ENCODE assay signal across 31 mouse cellular contexts in the genomic region with DNA sequence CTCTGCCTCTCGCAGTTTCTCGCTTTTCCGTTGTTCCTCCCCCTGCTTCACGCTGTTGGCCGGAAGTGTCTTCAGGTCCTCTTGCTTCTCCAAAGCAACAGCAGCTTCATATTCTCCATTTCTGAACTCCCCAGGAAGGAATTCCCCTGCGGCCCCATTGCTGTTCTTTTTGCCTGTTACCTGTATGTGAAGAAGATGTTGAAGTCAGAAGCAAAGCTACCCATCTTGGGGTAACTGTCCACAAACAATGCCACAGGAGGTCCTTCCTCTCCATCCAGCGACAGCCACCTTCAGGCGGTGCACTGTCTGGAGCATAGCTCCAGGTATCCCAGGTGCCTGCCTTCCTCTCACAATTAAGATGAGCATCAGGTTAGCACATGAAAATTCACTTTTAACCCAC. TPM values are rescaled to one million over a fixed set of nuclear protein-coding genes. Genes with fewer than 3 reads are reported as not detected.
DNase-seq lines count a peak whose midpoint lies in the region; ATAC-seq and TF ChIP-seq lines count a peak whose summit lies in the region.
"Had no signal": no experiment of that assay in that cellular context is flagged by ENCODE, and none has a peak within 500 bp of the region (broad histone marks: within the 10 kb centered on the region; RNA-seq: fewer than 3 reads in every experiment).

No protein-coding gene starts in this region.

- peak overlapping the region; percentile 22 for H3K4me3 ChIP-seq in heart, adult 2 months
- peak overlapping the region; percentile 55 for H3K4me3 ChIP-seq in heart, postnatal 0 days (ENCODE audit: low read depth, low read length)
- H3K4me3 ChIP-seq: embryonic facial prominence, embryonic 10.5 days; embryonic facial prominence, embryonic 15.5 days; forebrain, embryonic 13.5 days; hindbrain, embryonic 12.5 days; intestine, embryonic 15.5 days; liver, embryonic 15.5 days; midbrain, embryonic 10.5 days; midbrain, embryonic 15.5 days had no signal

- no peak for DNase-seq in heart, adult 2 months
- no peak for DNase-seq in heart, postnatal 36 days
- DNase-seq in 3134 (ENCODE audit: extremely low read depth, insufficient read length, low spot score) = peak; percentile 67
- no peak for DNase-seq in Patski (ENCODE audit: low read depth, low spot score)
- no peak for DNase-seq in heart, postnatal 0 days (ENCODE audit: low spot score)
- no peak for DNase-seq in left cerebral cortex, adult 9 months (ENCODE audit: low spot score in 2 of 2)
- DNase-seq in embryo, embryonic 10 days (ENCODE audit: low spot score) = no peak
- DNase-seq: adrenal gland, adult 8-10 months; cerebellum, adult 2 months; cerebellum, postnatal 14 days; kidney, adult 2 months; liver; lung, postnatal 14 days; spleen, adult 18-20 months; thymus, adult 18-20 months; thymus, postnatal 25 days had no signal

- peak; percentile 6 for ATAC-seq in Patski
- no peak for ATAC-seq in heart, postnatal 0 days (ENCODE audit: insufficient read depth, low read depth)
- ATAC-seq: forebrain, embryonic 13.5 days; hindbrain, postnatal 0 days; intestine, embryonic 15.5 days; midbrain, embryonic 15.5 days had no signal

- 55% methylated on average over 8 of the region's 8 CpGs for WGBS in heart, adult 2 months
- WGBS in heart, postnatal 0 days = 25% methylated on average over 8 of the region's 8 CpGs

- H3K27me3 ChIP-seq in heart, adult 2 months (ENCODE audit: control insufficient read depth, insufficient read depth, low read length) = no peaks in the 10 kb centered on the region
- H3K27me3 ChIP-seq in Patski = no peaks in the 10 kb centered on the region
- no peaks in the 10 kb centered on the region for H3K27me3 ChIP-seq in heart, postnatal 0 days (ENCODE audit: control insufficient read depth, insufficient read depth, low read length)
- H3K27me3 ChIP-seq: embryonic facial prominence, embryonic 15.5 days; forebrain, embryonic 13.5 days; hindbrain, embryonic 12.5 days; intestine, embryonic 15.5 days; liver, embryonic 15.5 days; midbrain, embryonic 15.5 days had no signal

- peak overlapping the region; percentile 71 for H3K9ac ChIP-seq in heart, adult 2 months (ENCODE audit: low read depth, low read length)
- peak overlapping the region; percentile 69 for H3K9ac ChIP-seq in heart, postnatal 0 days (replicated peaks; ENCODE audit: low read depth, low read length)
- H3K9ac ChIP-seq: embryonic facial prominence, embryonic 15.5 days; forebrain, embryonic 13.5 days; hindbrain, embryonic 12.5 days; intestine, embryonic 15.5 days; liver, embryonic 15.5 days; lung, embryonic 14.5 days; midbrain, embryonic 15.5 days had no signal

- in situ Hi-C loops in Patski (cut with MboI; ENCODE audit: low pct_unique_long_range_greater_than_20kb) = loop anchor here (10.0 kb wide), 1 partner anchor 806 kb away; a partner anchor contains a TSS

- TF ChIP-seq EP300 in heart, adult 2 months (IDR thresholded peaks at IDR 0.05; ENCODE audit: insufficient read depth, low read depth, low read length) = no peak; the same call in 1 of the 2 replicates
- TF ChIP-seq EP300 in heart, postnatal 0 days (IDR thresholded peaks at IDR 0.05; ENCODE audit: low read depth) = no peak

- H3K4me2 ChIP-seq in heart, postnatal 0 days (ENCODE audit: low read depth, low read length) = peak overlapping the region; percentile 69
- H3K4me2 ChIP-seq: embryonic facial prominence, embryonic 15.5 days; forebrain, embryonic 13.5 days; hindbrain, embryonic 12.5 days; intestine, embryonic 15.5 days; liver, embryonic 15.5 days; lung, embryonic 14.5 days; midbrain, embryonic 15.5 days had no signal

- TF ChIP-seq POLR2A in heart, adult 2 months (IDR thresholded peaks at IDR 0.05; ENCODE audit: insufficient read depth, low read depth, low read length) = peak; percentile 19

- CTCF ChIA-PET in Patski (lab: Charles Lee) = interaction anchor here (1.7 to 5.2 kb wide), 2 partner anchors 9 to 29 kb away, joined by 6 to 28 read pairs; no protein-coding TSS in a partner anchor

- H3K36me3 ChIP-seq in heart, adult 2 months (ENCODE audit: control insufficient read depth, insufficient read depth, low read length) = peaks cover 9% of the 10 kb centered on the region
- H3K36me3 ChIP-seq in heart, postnatal 0 days (replicated peaks; ENCODE audit: control insufficient read depth, insufficient read depth, low read length) = peaks cover 10% of the 10 kb centered on the region; the same call in 1 of the 2 replicates
- H3K36me3 ChIP-seq: embryonic facial prominence, embryonic 10.5 days; embryonic facial prominence, embryonic 15.5 days; hindbrain, embryonic 12.5 days; intestine, embryonic 15.5 days; liver, embryonic 15.5 days; midbrain, embryonic 10.5 days; midbrain, embryonic 15.5 days had no signal

- 0 out of 2 replicates have a peak, but pooled peaks cover 1% of the 10 kb centered on the region for H3K4me1 ChIP-seq in heart, adult 2 months (ENCODE audit: control insufficient read depth, insufficient read depth, low read length)
- H3K4me1 ChIP-seq in heart, postnatal 0 days (ENCODE audit: control insufficient read depth, insufficient read depth) = peaks cover 9% of the 10 kb centered on the region; the same call in 1 of the 2 replicates
- H3K4me1 ChIP-seq: embryonic facial prominence, embryonic 10.5 days; embryonic facial prominence, embryonic 15.5 days; forebrain, embryonic 13.5 days; hindbrain, embryonic 12.5 days; intestine, embryonic 15.5 days; liver, embryonic 15.5 days; midbrain, embryonic 10.5 days; midbrain, embryonic 15.5 days had no signal

- POLR2A ChIA-PET in Patski (lab: Charles Lee) = interaction anchor here (6.7 kb wide), 1 partner anchor 9 kb away, joined by 62 read pairs; no protein-coding TSS in a partner anchor

- peak overlapping the region; percentile 79 for H3K27ac ChIP-seq in heart, adult 2 months
- H3K27ac ChIP-seq in heart, postnatal 0 days (ENCODE audit: low read depth) = peak overlapping the region; percentile 97
- H3K27ac ChIP-seq: embryonic facial prominence, embryonic 10.5 days; embryonic facial prominence, embryonic 15.5 days; forebrain, embryonic 13.5 days; hindbrain, embryonic 12.5 days; hindbrain, postnatal 0 days; intestine, embryonic 15.5 days; kidney, postnatal 0 days; liver, embryonic 15.5 days; midbrain, embryonic 10.5 days; midbrain, embryonic 15.5 days; stomach, postnatal 0 days had no signal

- H3K9me3 ChIP-seq in heart, postnatal 0 days (replicated peaks; ENCODE audit: control insufficient read depth, low read length) = peaks cover 20% of the 10 kb centered on the region
- H3K9me3 ChIP-seq: embryonic facial prominence, embryonic 15.5 days; hindbrain, embryonic 12.5 days; liver, embryonic 15.5 days; midbrain, embryonic 10.5 days; midbrain, embryonic 15.5 days had no signal

- intact Hi-C loops in heart, adult 2 months (cut with DNase I) = loop anchor here (2.0 to 10.0 kb wide), 2 partner anchors 50 to 226 kb away; a partner anchor contains a TSS
- intact Hi-C loops in heart, postnatal 36 days (cut with DNase I) = loop anchor here (1.0 to 5.0 kb wide), 2 partner anchors 139 to 228 kb away; a partner anchor contains a TSS

- no peaks in the 10 kb centered on the region for H3K79me2 ChIP-seq in heart, adult 2 months (replicated peaks; ENCODE audit: control insufficient read depth, insufficient read depth, low read length)

- no peak for TF ChIP-seq CTCF in heart, adult 2 months (IDR thresholded peaks at IDR 0.05)
- no peak for TF ChIP-seq CTCF in Patski (IDR thresholded peaks at IDR 0.05)
- no peak for TF ChIP-seq CTCF in heart, postnatal 0 days (IDR thresholded peaks at IDR 0.05; ENCODE audit: low read depth)

RNA-seq across cellular contexts. Expression of a gene that starts 0.7 kb away (rescaled TPM):
- total RNA-seq in heart, adult 2 months (2021) = 100 to 1,000 TPM; 383 to 550 TPM
- 316 and 466 TPM in 2 replicates for polyA plus RNA-seq in heart, adult 2 months (2012; rRNA removed)
- total RNA-seq in heart, postnatal 36 days (2021) = 100 to 1,000 TPM; 424 to 684 TPM
- polyA plus RNA-seq in Patski (2021) = 665 TPM
- total RNA-seq in heart, postnatal 0 days (2014; rRNA removed; ENCODE audit: low replicate concordance) = 557 and 776 TPM in 2 replicates
- 491 and 665 TPM in 2 replicates for polyA plus RNA-seq in heart, postnatal 0 days (2015; fragmentation: Nextera tagmentation; extraction: Ambion mirVana)
- total RNA-seq: adrenal gland, adult 8-10 months; left cerebral cortex, postnatal 14 days; megakaryocyte progenitor cell, adult 5-6 weeks; neutrophil, adult 5-6 weeks had no signal
- polyA plus RNA-seq: forebrain, embryonic 13.5 days; hindbrain, postnatal 0 days; midbrain, embryonic 10.5 days; midbrain, embryonic 15.5 days had no signal

RNA-seq across cellular contexts. Expression of a gene that starts 35.7 kb away (rescaled TPM):
- total RNA-seq in heart, adult 2 months (2021) = 10 to 100 TPM; 11.9 to 12.7 TPM
- 5.3 and 10.2 TPM in 2 replicates for polyA plus RNA-seq in heart, adult 2 months (2012; rRNA removed)
- total RNA-seq in heart, postnatal 36 days (2021) = 10 to 100 TPM; 12.7 to 19.5 TPM
- polyA plus RNA-seq in Patski (2021) = 25.4 TPM
- total RNA-seq in heart, postnatal 0 days (2014; rRNA removed; ENCODE audit: low replicate concordance) = 13.8 and 47.6 TPM in 2 replicates
- polyA plus RNA-seq in heart, postnatal 0 days (2015; fragmentation: Nextera tagmentation; extraction: Ambion mirVana) = 31.7 and 36.1 TPM in 2 replicates
